Mouse (Mus musculus) forebrain, embryonic 12.5 days (tissue): ENCODE results near the gene Mr1. TPM values are rescaled to one million over a fixed set of nuclear protein-coding genes. Genes with fewer than 3 reads are reported as not detected.

ENCODE experiments used
- ATAC-seq: fragments of 200-750 bp; cut with Nextera tagmentation; 2 replicates; pipeline ENCODE4 v1.8.0; 2017; ENCODE audit warnings: moderate TSS enrichment; ENCODE audit not compliant: low FRiP score
- H3K27ac ChIP-seq: fragments of 300-500 bp; sonication (generic); 2 replicates; pipeline ENCODE4 v1.5.1; 2016; ENCODE audit warnings: mild to moderate bottlenecking
- H3K27me3 ChIP-seq: fragments of 300-500 bp; sonication (generic); 2 replicates; pipeline ENCODE4 v1.6.1; 2016; ENCODE audit warnings: mild to moderate bottlenecking
- H3K36me3 ChIP-seq: fragments of 300-500 bp; sonication (generic); replicated peaks from 2 replicates; pipeline ENCODE4 v1.6.1; 2016; ENCODE audit warnings: mild to moderate bottlenecking
- H3K4me1 ChIP-seq: fragments of 300-500 bp; sonication (generic); 2 replicates; pipeline ENCODE4 v1.6.1; 2016
- H3K4me2 ChIP-seq: fragments of 300-500 bp; sonication (generic); 2 replicates; pipeline ENCODE4 v1.6.1; 2016; ENCODE audit warnings: mild to moderate bottlenecking, moderate library complexity
- H3K4me3 ChIP-seq: fragments of 300-500 bp; sonication (generic); replicated peaks from 2 replicates; pipeline ENCODE4 v1.5.1; 2016; ENCODE audit warnings: mild to moderate bottlenecking
- H3K9ac ChIP-seq: fragments of 300-500 bp; sonication (generic); 2 replicates; pipeline ENCODE4 v1.6.1; 2016; ENCODE audit warnings: mild to moderate bottlenecking
- H3K9me3 ChIP-seq: fragments of 300-500 bp; sonication (generic); 2 replicates; pipeline ENCODE4 v1.6.1; 2016
- WGBS: fragments of 180-500 bp; shearing (Covaris S2); methylation state at CpG from one replicate; pipeline ENCODE4 v1.1.7; 2016; 5-methylcytosine and 5-hydroxymethylcytosine counted together
- polyA plus RNA-seq: library from polyadenylated mRNA; unstranded; fragments of >200 nt; fragmentation: Nextera tagmentation; extraction: Ambion mirVana; gene quantifications from 2 replicates; pipeline ENCODE4 v1.2.1, GENCODE M21; 2016

Gene Mr1
- polyA plus RNA-seq, 1 experiment from 2014 or later = 1.3 TPM

- H3K27me3 ChIP-seq = no peaks in the 10 kb centered on the region
These were observed 56.3 kb downstream of the Mr1 start for GRCm38 (mm10) chr1:155090327-155090726.

GRCm38 (mm10) chr1:155088847-155089603 is 57.6 kb downstream of the Mr1 start:
- H3K4me1 ChIP-seq = peaks cover 65% of the 10 kb centered on the region
- H3K9ac ChIP-seq = no peak overlapping the region
- no peaks in the 10 kb centered on the region for H3K27me3 ChIP-seq
- no peak overlapping the region for H3K4me3 ChIP-seq
- WGBS = 77% methylated on average over 16 of the region's 16 CpGs
- H3K4me2 ChIP-seq = no peak overlapping the region
- no peak for ATAC-seq
- H3K27ac ChIP-seq = no peak overlapping the region
- no peaks in the 10 kb centered on the region for H3K9me3 ChIP-seq
- no peaks in the 10 kb centered on the region for H3K36me3 ChIP-seq

More at GRCm38 (mm10) chr1:155090327-155090726, 56.3 kb downstream of the Mr1 start:
- 95% methylated on average over 7 of the region's 7 CpGs for WGBS
- Histone ChIP-seq H3K9me3 (no peaks in the 10 kb centered on the region), H3K27ac (no peak overlapping the region), H3K36me3 (0 out of 2 replicates have a peak, but pooled peaks cover 3% of the 10 kb centered on the region), H3K4me3 (no peak overlapping the region), H3K4me1 (peaks cover 53% of the 10 kb centered on the region), H3K9ac (no peak overlapping the region), H3K4me2 (no peak overlapping the region)
- no peak for ATAC-seq

- Histone ChIP-seq H3K4me3 (no peak overlapping the region), H3K27ac (no peak overlapping the region), H3K4me2 (no peak overlapping the region), H3K9ac (no peak overlapping the region), H3K36me3 (no peaks in the 10 kb centered on the region), H3K27me3 (no peaks in the 10 kb centered on the region), H3K4me1 (peaks cover 61% of the 10 kb centered on the region), H3K9me3 (no peaks in the 10 kb centered on the region)
- ATAC-seq = no peak
- WGBS = 93% methylated on average over 4 of the region's 4 CpGs
These were observed 58.6 kb downstream of the Mr1 start for GRCm38 (mm10) chr1:155088046-155088445.

GRCm38 (mm10) chr1:155086893-155087292 is 59.7 kb downstream of the Mr1 start:
- H3K27me3 ChIP-seq = no peaks in the 10 kb centered on the region
- 6% methylated on average over 4 of the region's 4 CpGs for WGBS
- H3K9me3 ChIP-seq = no peaks in the 10 kb centered on the region
- peak overlapping the region; percentile 29 for H3K4me2 ChIP-seq
- no peaks in the 10 kb centered on the region for H3K36me3 ChIP-seq
- no peak for ATAC-seq
- no peak overlapping the region for H3K4me3 ChIP-seq
- peak overlapping the region; percentile 91 for H3K27ac ChIP-seq
- H3K4me1 ChIP-seq = peaks cover 61% of the 10 kb centered on the region
- H3K9ac ChIP-seq = no peak overlapping the region

- H3K9me3 ChIP-seq = no peaks in the 10 kb centered on the region
- H3K27ac ChIP-seq = peak overlapping the region; percentile 91
- no peak for ATAC-seq
- H3K27me3 ChIP-seq = no peaks in the 10 kb centered on the region
- peak overlapping the region; percentile 12; the same call in 1 of the 2 replicates for H3K9ac ChIP-seq
- no peaks in the 10 kb centered on the region for H3K36me3 ChIP-seq
- peak overlapping the region; percentile 29 for H3K4me2 ChIP-seq
- 2% methylated on average over 7 of the region's 7 CpGs for WGBS
- peaks cover 61% of the 10 kb centered on the region for H3K4me1 ChIP-seq
- no peak overlapping the region for H3K4me3 ChIP-seq
These were observed 60.2 kb downstream of the Mr1 start for GRCm38 (mm10) chr1:155086416-155086815.

- no peak for ATAC-seq
- Histone ChIP-seq H3K27ac (no peak overlapping the region), H3K4me1 (peaks cover 64% of the 10 kb centered on the region), H3K9me3 (no peaks in the 10 kb centered on the region), H3K4me3 (no peak overlapping the region), H3K36me3 (no peaks in the 10 kb centered on the region), H3K27me3 (no peaks in the 10 kb centered on the region), H3K9ac (no peak overlapping the region), H3K4me2 (no peak overlapping the region)
- WGBS = 46% methylated on average over 8 of the region's 8 CpGs
These were observed 61.8 kb downstream of the Mr1 start for GRCm38 (mm10) chr1:155084839-155085238.

- Histone ChIP-seq H3K27me3 (no peaks in the 10 kb centered on the region), H3K9me3 (no peaks in the 10 kb centered on the region), H3K9ac (peak overlapping the region; percentile 70), H3K36me3 (no peaks in the 10 kb centered on the region), H3K27ac (peak overlapping the region; percentile 99), H3K4me3 (peak overlapping the region; percentile 41), H3K4me2 (peak overlapping the region; percentile 67), H3K4me1 (peaks cover 64% of the 10 kb centered on the region)
- WGBS = 1% methylated on average over 42 of the region's 77 CpGs
- ATAC-seq = peak; percentile 94
These were observed 63.0 kb downstream of the Mr1 start for GRCm38 (mm10) chr1:155083271-155084265.

GRCm38 (mm10) chr1:155082965-155083268 is 63.7 kb downstream of the Mr1 start:
- 0% methylated on average over 18 of the region's 18 CpGs for WGBS
- H3K4me1 ChIP-seq = peaks cover 65% of the 10 kb centered on the region

GRCm38 (mm10) chr1:155082158-155082964 is 64.3 kb downstream of the Mr1 start:
- no peaks in the 10 kb centered on the region for H3K36me3 ChIP-seq
- H3K4me1 ChIP-seq = peaks cover 68% of the 10 kb centered on the region
- peak overlapping the region; percentile 41 for H3K4me3 ChIP-seq
- no peaks in the 10 kb centered on the region for H3K27me3 ChIP-seq
- no peaks in the 10 kb centered on the region for H3K9me3 ChIP-seq
- peak overlapping the region; percentile 33; the same call in 1 of the 2 replicates for H3K9ac ChIP-seq
- H3K4me2 ChIP-seq = peak overlapping the region; percentile 67
- H3K27ac ChIP-seq = peak overlapping the region; percentile 99
- no peak for ATAC-seq
- under 1% methylated on average over 11 of the region's 11 CpGs for WGBS

More at GRCm38 (mm10) chr1:155082965-155083268, 63.7 kb downstream of the Mr1 start:
- peak overlapping the region; percentile 41 for H3K4me3 ChIP-seq
- H3K9me3 ChIP-seq = no peaks in the 10 kb centered on the region
- H3K9ac ChIP-seq = peak overlapping the region; percentile 33; the same call in 1 of the 2 replicates
- peak overlapping the region; percentile 99 for H3K27ac ChIP-seq
- no peak for ATAC-seq
- peak overlapping the region; percentile 67 for H3K4me2 ChIP-seq
- no peaks in the 10 kb centered on the region for H3K36me3 ChIP-seq
- no peaks in the 10 kb centered on the region for H3K27me3 ChIP-seq

- ATAC-seq = no peak
These were observed 68.9 kb downstream of the Mr1 start for GRCm38 (mm10) chr1:155077675-155078074.

More at GRCm38 (mm10) chr1:155077675-155078074, 68.9 kb downstream of the Mr1 start:
- Histone ChIP-seq H3K4me3 (no peak overlapping the region), H3K4me2 (no peak overlapping the region), H3K36me3 (no peaks in the 10 kb centered on the region), H3K27me3 (no peaks in the 10 kb centered on the region), H3K4me1 (peaks cover 45% of the 10 kb centered on the region), H3K27ac (peak overlapping the region; percentile 54), H3K9ac (no peak overlapping the region), H3K9me3 (no peaks in the 10 kb centered on the region)
- WGBS = 84% methylated on average over 3 of the region's 3 CpGs
